ENCODE assay signal across 25 mouse cellular contexts in genomic region chr5:74358033-74358432, GRCm38 (mm10).
DNase-seq lines count a peak whose midpoint lies in the region; ATAC-seq and TF ChIP-seq lines count a peak whose summit lies in the region.
"Had no signal": no experiment of that assay in that cellular context is flagged by ENCODE, and none has a peak within 500 bp of the region (broad histone marks: within the 10 kb centered on the region; RNA-seq: fewer than 3 reads in every experiment).

No protein-coding gene starts in this region.

- TF ChIP-seq CTCF in midbrain, postnatal 0 days (IDR thresholded peaks at IDR 0.05): no peak

- intact Hi-C loops in heart, postnatal 14 days (cut with DNase I): no loop called here

- no peak overlapping the region for H3K4me3 ChIP-seq in heart, embryonic 11.5 days (ENCODE audit: low read depth, low read length)
- no peak overlapping the region for H3K4me3 ChIP-seq in heart, embryonic 14.5 days (ENCODE audit: control insufficient read depth in 1 of 2, insufficient read depth in 1 of 2, low read depth in 1 of 2, low read length in 2 of 2)
- H3K4me3 ChIP-seq in midbrain, embryonic 11.5 days (ENCODE audit: low read depth, low read length): no peak overlapping the region
- H3K4me3 ChIP-seq in midbrain, postnatal 0 days (ENCODE audit: low read depth, low read length): no peak overlapping the region
- H3K4me3 ChIP-seq: embryonic facial prominence, embryonic 12.5 days; embryonic facial prominence, embryonic 15.5 days; gastrocnemius, adult 2 months; hindbrain, embryonic 10.5 days; hindbrain, embryonic 13.5 days; intestine, embryonic 15.5 days had no signal

- H3K27me3 ChIP-seq in heart, embryonic 11.5 days (ENCODE audit: control insufficient read depth, insufficient read depth, low read length): no peaks in the 10 kb centered on the region
- H3K27me3 ChIP-seq in heart, embryonic 14.5 days (ENCODE audit: control insufficient read depth, insufficient read depth, low read length): no peaks in the 10 kb centered on the region
- H3K27me3 ChIP-seq in midbrain, embryonic 11.5 days (ENCODE audit: control insufficient read depth, insufficient read depth, low read length): no peaks in the 10 kb centered on the region
- no peaks in the 10 kb centered on the region for H3K27me3 ChIP-seq in midbrain, postnatal 0 days (ENCODE audit: insufficient read depth, low read length)
- H3K27me3 ChIP-seq: embryonic facial prominence, embryonic 12.5 days; embryonic facial prominence, embryonic 15.5 days; hindbrain, embryonic 13.5 days; intestine, embryonic 15.5 days had no signal

- peaks cover 8% of the 10 kb centered on the region for H3K4me1 ChIP-seq in heart, embryonic 11.5 days (ENCODE audit: control insufficient read depth, insufficient read depth, low read length)
- peaks cover 8 to 24% of the 10 kb centered on the region in 2 experiments for H3K4me1 ChIP-seq in heart, embryonic 14.5 days (ENCODE audit: control insufficient read depth in 2 of 2, insufficient read depth in 2 of 2, low read length in 2 of 2)
- H3K4me1 ChIP-seq in midbrain, embryonic 11.5 days (ENCODE audit: control insufficient read depth, insufficient read depth, low read length): no peaks in the 10 kb centered on the region
- H3K4me1 ChIP-seq in midbrain, postnatal 0 days (ENCODE audit: insufficient read depth, low read length): no peaks in the 10 kb centered on the region
- H3K4me1 ChIP-seq: embryonic facial prominence, embryonic 12.5 days; embryonic facial prominence, embryonic 15.5 days; hindbrain, embryonic 13.5 days; intestine, embryonic 15.5 days had no signal

- WGBS in heart, embryonic 11.5 days (ENCODE audit: insufficient replicate concordance): 38% methylated on average over 8 of the region's 8 CpGs
- WGBS in heart, embryonic 14.5 days: 25% methylated on average over 8 of the region's 8 CpGs
- WGBS in midbrain, embryonic 11.5 days: 90% methylated on average over 8 of the region's 8 CpGs
- WGBS in midbrain, postnatal 0 days: 92% methylated on average over 8 of the region's 8 CpGs

- no peak overlapping the region for H3K4me2 ChIP-seq in heart, embryonic 11.5 days
- no peak overlapping the region for H3K4me2 ChIP-seq in heart, embryonic 14.5 days (ENCODE audit: low read length)
- no peak overlapping the region for H3K4me2 ChIP-seq in midbrain, embryonic 11.5 days
- no peak overlapping the region for H3K4me2 ChIP-seq in midbrain, postnatal 0 days (ENCODE audit: low read depth, low read length, poor library complexity, severe bottlenecking)
- H3K4me2 ChIP-seq: embryonic facial prominence, embryonic 12.5 days; embryonic facial prominence, embryonic 15.5 days; hindbrain, embryonic 13.5 days; intestine, embryonic 15.5 days had no signal

- no peak overlapping the region for H3K9ac ChIP-seq in heart, embryonic 11.5 days (ENCODE audit: low read depth, low read length)
- H3K9ac ChIP-seq in heart, embryonic 14.5 days (ENCODE audit: low read length): no peak overlapping the region
- no peak overlapping the region for H3K9ac ChIP-seq in midbrain, embryonic 11.5 days (ENCODE audit: low read length)
- no peak overlapping the region for H3K9ac ChIP-seq in midbrain, postnatal 0 days (replicated peaks; ENCODE audit: low read length, poor library complexity, severe bottlenecking)
- H3K9ac ChIP-seq: embryonic facial prominence, embryonic 12.5 days; embryonic facial prominence, embryonic 15.5 days; forebrain, postnatal 0 days; hindbrain, embryonic 13.5 days; intestine, embryonic 15.5 days had no signal

- no peak for ATAC-seq in heart, embryonic 11.5 days (replicated peaks; ENCODE audit: insufficient number of reproducible peaks, low FRiP score, low TSS enrichment)
- peak; percentile 54; the same call in 1 of the 2 replicates for ATAC-seq in heart, embryonic 14.5 days (ENCODE audit: insufficient number of reproducible peaks, insufficient read depth, low FRiP score, low read depth)
- ATAC-seq in midbrain, embryonic 11.5 days (ENCODE audit: low FRiP score): no peak
- no peak for ATAC-seq in midbrain, postnatal 0 days (ENCODE audit: low FRiP score)
- ATAC-seq: CD4-positive, CD25-positive, alpha-beta regulatory T cell, adult 4 months; forebrain, embryonic 14.5 days; forebrain, postnatal 0 days; hindbrain, embryonic 16.5 days; intestine, embryonic 15.5 days had no signal

- DNase-seq in heart, adult 9 months (ENCODE audit: low spot score in 2 of 2): no peak
- DNase-seq in heart, postnatal 14 days: no peak
- peak; percentile 1 for DNase-seq in midbrain, embryonic 11.5 days (ENCODE audit: low spot score, missing footprints)
- no peak for DNase-seq in midbrain, postnatal 0 days (ENCODE audit: low spot score)
- DNase-seq: adrenal gland, adult 2 months; adrenal gland, postnatal 14 days; cerebellum, adult 11 months; cerebellum, adult 2 months; cerebellum, adult 9-11 months; cerebellum, postnatal 25 days; forebrain, postnatal 0 days; gastrocnemius, adult 2 months; gastrocnemius, postnatal 14 days; kidney, adult 11 months; kidney, adult 8-10 months had no signal

- H3K9me3 ChIP-seq in heart, embryonic 11.5 days (replicated peaks; ENCODE audit: control insufficient read depth, low read length): no peaks in the 10 kb centered on the region
- H3K9me3 ChIP-seq in heart, embryonic 14.5 days (ENCODE audit: control insufficient read depth, low read length): no peaks in the 10 kb centered on the region
- no peaks in the 10 kb centered on the region for H3K9me3 ChIP-seq in midbrain, embryonic 11.5 days (ENCODE audit: control insufficient read depth, low read length)
- no peaks in the 10 kb centered on the region for H3K9me3 ChIP-seq in midbrain, postnatal 0 days (ENCODE audit: low read length)
- H3K9me3 ChIP-seq: embryonic facial prominence, embryonic 12.5 days; embryonic facial prominence, embryonic 15.5 days; hindbrain, embryonic 10.5 days; hindbrain, embryonic 13.5 days; intestine, embryonic 15.5 days had no signal

- no peaks in the 10 kb centered on the region for H3K36me3 ChIP-seq in heart, embryonic 11.5 days (ENCODE audit: control insufficient read depth, insufficient read depth, low read length)
- no peaks in the 10 kb centered on the region for H3K36me3 ChIP-seq in heart, embryonic 14.5 days (ENCODE audit: control insufficient read depth, insufficient read depth, low read length)
- no peaks in the 10 kb centered on the region for H3K36me3 ChIP-seq in midbrain, embryonic 11.5 days (ENCODE audit: control insufficient read depth, insufficient read depth, low read length)
- H3K36me3 ChIP-seq in midbrain, postnatal 0 days (ENCODE audit: insufficient read depth, low read length): no peaks in the 10 kb centered on the region
- H3K36me3 ChIP-seq: embryonic facial prominence, embryonic 12.5 days; embryonic facial prominence, embryonic 15.5 days; hindbrain, embryonic 10.5 days; hindbrain, embryonic 13.5 days; intestine, embryonic 15.5 days had no signal

- peak overlapping the region; percentile 46; the same call in 1 of the 2 replicates for H3K27ac ChIP-seq in heart, embryonic 11.5 days (ENCODE audit: low read depth, low read length)
- H3K27ac ChIP-seq in heart, embryonic 14.5 days (replicated peaks in 1 of 2; ENCODE audit: control insufficient read depth in 1 of 2, insufficient read depth in 1 of 2, low read depth in 2 of 2, low read length in 2 of 2): peak overlapping the region in 1 of 2 experiments; percentile 37; a peak in 1 of 4 replicates
- no peak overlapping the region for H3K27ac ChIP-seq in midbrain, embryonic 11.5 days (ENCODE audit: low read depth, low read length)
- H3K27ac ChIP-seq in midbrain, postnatal 0 days (ENCODE audit: low read depth, low read length): no peak overlapping the region
- H3K27ac ChIP-seq: embryonic facial prominence, embryonic 12.5 days; embryonic facial prominence, embryonic 15.5 days; gastrocnemius, adult 2 months; hindbrain, embryonic 10.5 days; hindbrain, embryonic 13.5 days; intestine, embryonic 15.5 days had no signal
